Mouse (Mus musculus): ENCODE data around the gene Hoxa11.

GRCm38 (mm10) chr6:52276920-52277319 is 31.3 kb upstream of the Hoxa11 start:
- TF ChIP-seq CTCF (IDR thresholded peaks at IDR 0.05; ENCODE audit: insufficient read depth, low read depth, low read length) (no peak), POLR2A (IDR thresholded peaks at IDR 0.05; ENCODE audit: insufficient read depth, low read depth, low read length) (no peak)

All from olfactory bulb, adult 2 months (tissue).